Mouse (Mus musculus): ENCODE data around the gene Cit. TPM values are rescaled to one million over a fixed set of nuclear protein-coding genes. Genes with fewer than 3 reads are reported as not detected.

Gene Cit
- polyA plus RNA-seq, 1 experiment from 2014 or later, result 26.7 TPM

DNA sequence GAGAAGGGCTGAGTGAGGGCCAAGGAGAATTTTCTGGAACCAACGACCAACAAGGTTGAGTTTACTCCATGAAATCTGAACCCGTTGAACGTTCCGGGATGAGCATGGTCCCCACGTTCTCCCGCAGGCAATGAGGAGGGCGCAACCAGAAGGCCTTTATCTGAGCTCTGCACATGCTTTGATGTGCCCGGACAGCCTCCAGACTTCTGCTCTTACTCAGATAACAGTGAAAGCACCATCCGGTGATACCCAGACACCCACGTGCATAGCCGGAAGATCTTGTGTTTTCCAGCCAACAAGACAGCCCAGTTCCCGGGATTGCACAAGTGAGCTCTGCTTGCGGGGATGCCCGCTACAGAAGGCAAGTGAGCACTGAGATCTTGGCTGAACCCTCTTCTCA, 181.5 kb downstream of the Cit start:
- WGBS, result 90% methylated on average over 14 of the region's 14 CpGs
- H3K27me3 ChIP-seq (ENCODE audit: control insufficient read depth, insufficient read depth, low read length), result no peaks in the 10 kb centered on the region
- no peak for ATAC-seq (ENCODE audit: insufficient read depth, low FRiP score, low TSS enrichment)
- no peaks in the 10 kb centered on the region for H3K36me3 ChIP-seq (ENCODE audit: control insufficient read depth, insufficient read depth, low read length)
- no peak overlapping the region for H3K27ac ChIP-seq (ENCODE audit: low read depth, low read length)
- H3K9ac ChIP-seq (ENCODE audit: low read length), result no peak overlapping the region; the same call in 1 of the 2 replicates
- peaks cover 7% of the 10 kb centered on the region; the same call in 1 of the 2 replicates for H3K4me1 ChIP-seq (ENCODE audit: control insufficient read depth, insufficient read depth, low read length)
- H3K9me3 ChIP-seq (ENCODE audit: control insufficient read depth, low read length), result no peaks in the 10 kb centered on the region
- DNase-seq (ENCODE audit: low spot score), result no peak
- no peak overlapping the region for H3K4me2 ChIP-seq (ENCODE audit: low read depth)
- H3K4me3 ChIP-seq (ENCODE audit: low read depth, low read length), result no peak overlapping the region

DNA sequence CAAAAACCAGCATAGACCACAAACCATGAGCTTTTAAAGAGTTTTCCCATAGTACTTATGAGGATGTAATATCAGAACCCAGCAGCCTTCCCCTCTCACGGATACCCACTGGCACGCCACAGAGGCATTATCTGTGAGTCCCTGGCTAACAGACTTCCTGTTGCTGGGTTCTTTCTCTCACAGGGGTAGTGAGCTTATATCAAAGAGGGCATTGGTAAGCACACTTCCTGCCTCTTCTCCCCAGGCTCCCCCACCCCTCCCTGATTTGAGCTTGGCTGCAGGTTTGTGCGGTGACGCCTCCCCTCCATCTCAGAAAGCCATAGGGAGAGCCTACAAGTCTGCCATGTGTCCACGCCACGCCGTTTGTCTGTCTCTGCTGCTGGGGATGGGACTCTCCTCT, 184.0 kb downstream of the Cit start:
- DNase-seq (ENCODE audit: low spot score), result no peak
- WGBS, result 77% methylated on average over 7 of the region's 7 CpGs
- Histone ChIP-seq H3K36me3 (ENCODE audit: control insufficient read depth, insufficient read depth, low read length) (no peaks in the 10 kb centered on the region), H3K4me2 (ENCODE audit: low read depth) (no peak overlapping the region), H3K9me3 (ENCODE audit: control insufficient read depth, low read length) (no peaks in the 10 kb centered on the region), H3K27me3 (ENCODE audit: control insufficient read depth, insufficient read depth, low read length) (no peaks in the 10 kb centered on the region), H3K4me3 (ENCODE audit: low read depth, low read length) (no peak overlapping the region), H3K27ac (ENCODE audit: low read depth, low read length) (no peak overlapping the region), H3K4me1 (ENCODE audit: control insufficient read depth, insufficient read depth, low read length) (no peaks in the 10 kb centered on the region), H3K9ac (ENCODE audit: low read length) (no peak overlapping the region)
- no peak for ATAC-seq (ENCODE audit: insufficient read depth, low FRiP score, low TSS enrichment)

DNA sequence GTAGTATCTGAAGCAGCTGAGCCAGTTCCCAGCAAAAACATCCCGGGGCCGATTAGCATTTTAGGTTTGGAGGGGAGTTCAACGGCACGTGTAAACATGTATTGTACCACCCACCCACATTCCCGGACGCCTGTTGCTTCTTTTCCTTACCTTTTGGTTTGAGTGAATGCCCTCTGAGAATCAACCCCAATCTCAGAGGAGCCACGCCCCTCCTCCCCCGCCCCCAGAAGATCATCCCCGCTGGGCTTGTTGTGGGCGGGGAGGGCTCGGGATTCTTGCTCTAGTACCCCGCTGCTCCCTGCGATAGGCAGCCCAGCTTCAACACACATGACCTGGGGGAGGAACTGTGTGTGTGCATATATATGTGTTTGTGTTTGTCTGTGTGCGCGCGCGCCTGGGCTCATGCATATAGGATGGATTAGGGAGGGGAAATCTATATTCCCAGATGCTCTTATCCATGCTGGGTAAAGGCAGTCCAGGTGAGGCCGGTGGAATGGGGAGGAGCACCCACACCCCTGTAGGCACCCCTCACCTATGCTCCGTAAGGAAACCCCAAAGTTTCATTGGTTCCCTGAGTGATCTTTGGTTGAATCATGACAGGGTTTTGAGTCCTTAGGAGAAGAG, 185.6 kb downstream of the Cit start:
- no peaks in the 10 kb centered on the region for H3K9me3 ChIP-seq (ENCODE audit: control insufficient read depth, low read length)
- no peak overlapping the region for H3K4me3 ChIP-seq (ENCODE audit: low read depth, low read length)
- peak overlapping the region; percentile 32 for H3K4me2 ChIP-seq (ENCODE audit: low read depth)
- no peaks in the 10 kb centered on the region for H3K36me3 ChIP-seq (ENCODE audit: control insufficient read depth, insufficient read depth, low read length)
- ATAC-seq (ENCODE audit: insufficient read depth, low FRiP score, low TSS enrichment), result no peak
- H3K4me1 ChIP-seq (ENCODE audit: control insufficient read depth, insufficient read depth, low read length), result no peaks in the 10 kb centered on the region
- no peak overlapping the region for H3K9ac ChIP-seq (ENCODE audit: low read length)
- H3K27me3 ChIP-seq (ENCODE audit: control insufficient read depth, insufficient read depth, low read length), result no peaks in the 10 kb centered on the region
- DNase-seq (ENCODE audit: low spot score), result no peak
- WGBS, result 6% methylated on average over 19 of the region's 19 CpGs
- no peak overlapping the region for H3K27ac ChIP-seq (ENCODE audit: low read depth, low read length)

DNA sequence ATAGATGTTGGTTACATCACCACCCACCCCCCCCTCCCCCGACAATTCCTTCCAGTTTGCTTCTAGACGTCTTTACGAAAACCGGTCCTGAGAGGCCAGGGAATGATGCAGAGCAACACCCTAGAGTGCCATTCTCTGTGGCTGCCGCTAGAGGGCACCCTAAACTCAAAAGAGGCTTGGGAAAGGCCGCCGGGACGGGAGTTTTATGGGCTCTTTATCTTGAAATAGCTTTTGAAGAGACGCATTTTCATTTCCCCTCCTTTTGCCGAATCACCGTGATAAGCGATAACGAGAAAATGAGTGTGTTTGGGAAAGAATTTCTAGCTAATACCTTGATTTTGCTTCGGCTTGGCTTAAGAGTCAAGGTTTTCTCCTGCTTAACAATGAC, 186.1 kb downstream of the Cit start:
- H3K9ac ChIP-seq (ENCODE audit: low read length), result no peak overlapping the region
- no peak for ATAC-seq (ENCODE audit: insufficient read depth, low FRiP score, low TSS enrichment)
- no peak overlapping the region for H3K4me3 ChIP-seq (ENCODE audit: low read depth, low read length)
- no peaks in the 10 kb centered on the region for H3K36me3 ChIP-seq (ENCODE audit: control insufficient read depth, insufficient read depth, low read length)
- no peak overlapping the region for H3K27ac ChIP-seq (ENCODE audit: low read depth, low read length)
- no peaks in the 10 kb centered on the region for H3K9me3 ChIP-seq (ENCODE audit: control insufficient read depth, low read length)
- no peaks in the 10 kb centered on the region for H3K27me3 ChIP-seq (ENCODE audit: control insufficient read depth, insufficient read depth, low read length)
- H3K4me2 ChIP-seq (ENCODE audit: low read depth), result no peak overlapping the region
- no peaks in the 10 kb centered on the region for H3K4me1 ChIP-seq (ENCODE audit: control insufficient read depth, insufficient read depth, low read length)
- peak; percentile 79 for DNase-seq (ENCODE audit: low spot score)
- 3% methylated on average over 14 of the region's 14 CpGs for WGBS

DNA sequence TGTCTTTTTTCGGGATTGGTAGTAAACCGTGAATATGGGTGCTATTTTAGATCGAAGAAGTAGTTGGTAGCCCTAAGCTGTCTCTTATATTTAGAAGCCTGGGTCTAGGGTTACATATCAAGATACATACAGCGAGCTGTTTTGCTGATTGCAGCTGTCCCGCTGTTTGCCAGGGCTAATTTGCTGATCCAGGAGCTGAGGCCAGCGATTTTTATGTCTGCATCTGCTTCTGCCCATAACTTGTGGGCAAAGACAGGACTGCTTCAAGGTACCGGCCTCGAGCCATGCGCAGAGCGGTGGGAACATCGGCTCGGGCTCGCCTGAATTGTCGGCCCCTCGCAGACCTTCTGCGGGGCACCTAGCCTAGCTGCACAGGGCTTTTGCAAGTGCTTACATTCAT, 191.4 kb downstream of the Cit start:
- H3K4me1 ChIP-seq (ENCODE audit: control insufficient read depth, insufficient read depth, low read length), result no peaks in the 10 kb centered on the region
- ATAC-seq (ENCODE audit: insufficient read depth, low FRiP score, low TSS enrichment) (no peak), DNase-seq (ENCODE audit: low spot score) (no peak)
- H3K27me3 ChIP-seq (ENCODE audit: control insufficient read depth, insufficient read depth, low read length), result no peaks in the 10 kb centered on the region
- no peak overlapping the region for H3K9ac ChIP-seq (ENCODE audit: low read length)
- no peaks in the 10 kb centered on the region for H3K36me3 ChIP-seq (ENCODE audit: control insufficient read depth, insufficient read depth, low read length)
- H3K9me3 ChIP-seq (ENCODE audit: control insufficient read depth, low read length), result no peaks in the 10 kb centered on the region
- H3K4me2 ChIP-seq (ENCODE audit: low read depth), result no peak overlapping the region
- 58% methylated on average over 16 of the region's 16 CpGs for WGBS
- H3K27ac ChIP-seq (ENCODE audit: low read depth, low read length), result no peak overlapping the region
- no peak overlapping the region for H3K4me3 ChIP-seq (ENCODE audit: low read depth, low read length)

DNA sequence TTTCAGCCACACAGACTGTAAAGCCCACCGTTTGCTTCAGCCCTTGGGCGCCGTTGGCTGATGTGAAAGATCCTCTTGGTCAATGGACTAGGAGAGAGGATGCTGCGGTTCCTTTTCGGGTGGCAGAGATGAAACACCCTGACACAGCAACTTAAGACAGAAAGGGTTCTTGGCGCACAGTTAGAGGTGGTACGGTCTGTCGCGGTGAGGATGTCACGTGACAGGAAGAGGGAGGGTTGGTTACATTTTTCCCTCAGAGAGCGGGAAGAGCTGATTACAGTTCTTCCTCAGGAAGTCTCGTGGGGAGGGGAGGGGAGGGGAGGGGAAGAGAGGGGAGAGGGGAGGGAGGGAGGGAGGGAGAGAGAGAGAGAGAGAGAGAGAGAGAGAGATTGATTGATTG, 192.7 kb downstream of the Cit start:
- WGBS, result 57% methylated on average over 12 of the region's 12 CpGs
- ATAC-seq (ENCODE audit: insufficient read depth, low FRiP score, low TSS enrichment) (no peak), DNase-seq (ENCODE audit: low spot score) (no peak)
- H3K36me3 ChIP-seq (ENCODE audit: control insufficient read depth, insufficient read depth, low read length), result no peaks in the 10 kb centered on the region
- H3K27ac ChIP-seq (ENCODE audit: low read depth, low read length), result no peak overlapping the region
- no peak overlapping the region for H3K4me3 ChIP-seq (ENCODE audit: low read depth, low read length)
- H3K4me2 ChIP-seq (ENCODE audit: low read depth), result no peak overlapping the region
- H3K4me1 ChIP-seq (ENCODE audit: control insufficient read depth, insufficient read depth, low read length), result no peaks in the 10 kb centered on the region
- H3K9ac ChIP-seq (ENCODE audit: low read length), result no peak overlapping the region
- no peaks in the 10 kb centered on the region for H3K27me3 ChIP-seq (ENCODE audit: control insufficient read depth, insufficient read depth, low read length)
- no peaks in the 10 kb centered on the region for H3K9me3 ChIP-seq (ENCODE audit: control insufficient read depth, low read length)

DNA sequence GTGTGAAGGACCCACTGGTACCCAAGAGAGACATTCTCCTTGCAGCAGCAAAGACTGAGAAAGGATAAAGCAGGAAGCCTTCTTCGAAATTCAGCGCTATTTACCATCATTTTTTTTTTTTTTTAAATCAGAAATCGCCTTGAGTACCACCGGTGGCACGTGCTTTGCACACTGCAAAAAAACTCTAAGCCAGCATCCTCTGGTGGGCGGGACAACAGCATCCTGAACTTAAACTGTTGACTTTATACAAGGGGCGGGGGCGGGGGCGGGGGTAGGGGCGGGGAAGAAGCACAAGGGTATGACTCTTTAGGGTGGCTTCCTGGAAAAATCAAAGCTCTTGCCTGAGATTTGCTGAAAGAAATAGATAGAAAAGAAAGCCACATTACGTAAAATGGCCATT, 194.6 kb downstream of the Cit start:
- Histone ChIP-seq H3K9me3 (ENCODE audit: control insufficient read depth, low read length) (no peaks in the 10 kb centered on the region), H3K36me3 (ENCODE audit: control insufficient read depth, insufficient read depth, low read length) (no peaks in the 10 kb centered on the region), H3K27ac (ENCODE audit: low read depth, low read length) (no peak overlapping the region), H3K4me2 (ENCODE audit: low read depth) (no peak overlapping the region), H3K9ac (ENCODE audit: low read length) (no peak overlapping the region), H3K4me3 (ENCODE audit: low read depth, low read length) (no peak overlapping the region), H3K27me3 (ENCODE audit: control insufficient read depth, insufficient read depth, low read length) (no peaks in the 10 kb centered on the region), H3K4me1 (ENCODE audit: control insufficient read depth, insufficient read depth, low read length) (no peaks in the 10 kb centered on the region)
- DNase-seq (ENCODE audit: low spot score) (no peak), ATAC-seq (ENCODE audit: insufficient read depth, low FRiP score, low TSS enrichment) (no peak)
- 26% methylated on average over 11 of the region's 11 CpGs for WGBS

DNA sequence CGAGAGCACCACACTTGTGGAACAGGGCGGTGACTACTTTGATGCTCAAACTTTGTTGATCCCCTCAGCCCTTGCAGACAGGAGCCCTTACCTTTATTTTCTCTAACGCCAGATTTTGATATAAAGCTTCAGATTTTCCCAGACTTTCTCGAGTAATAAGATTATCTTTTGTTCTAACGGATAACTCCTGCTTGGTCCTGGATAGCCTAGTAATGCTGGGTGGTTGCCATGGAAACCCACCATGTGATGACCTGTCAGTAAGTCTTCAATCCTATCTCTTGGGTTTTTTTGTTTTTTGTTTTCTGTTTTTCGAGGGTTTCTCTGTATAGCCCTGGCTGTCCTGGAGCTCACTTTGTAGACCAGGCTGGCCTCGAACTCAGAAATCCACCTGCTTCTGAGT, 197.2 kb downstream of the Cit start:
- Histone ChIP-seq H3K27ac (ENCODE audit: low read depth, low read length) (no peak overlapping the region), H3K4me1 (ENCODE audit: control insufficient read depth, insufficient read depth, low read length) (no peaks in the 10 kb centered on the region), H3K4me3 (ENCODE audit: low read depth, low read length) (no peak overlapping the region), H3K36me3 (ENCODE audit: control insufficient read depth, insufficient read depth, low read length) (no peaks in the 10 kb centered on the region), H3K4me2 (ENCODE audit: low read depth) (no peak overlapping the region), H3K9me3 (ENCODE audit: control insufficient read depth, low read length) (no peaks in the 10 kb centered on the region), H3K27me3 (ENCODE audit: control insufficient read depth, insufficient read depth, low read length) (no peaks in the 10 kb centered on the region), H3K9ac (ENCODE audit: low read length) (no peak overlapping the region)
- DNase-seq (ENCODE audit: low spot score) (no peak), ATAC-seq (ENCODE audit: insufficient read depth, low FRiP score, low TSS enrichment) (no peak)
- 76% methylated on average over 7 of the region's 7 CpGs for WGBS

DNA sequence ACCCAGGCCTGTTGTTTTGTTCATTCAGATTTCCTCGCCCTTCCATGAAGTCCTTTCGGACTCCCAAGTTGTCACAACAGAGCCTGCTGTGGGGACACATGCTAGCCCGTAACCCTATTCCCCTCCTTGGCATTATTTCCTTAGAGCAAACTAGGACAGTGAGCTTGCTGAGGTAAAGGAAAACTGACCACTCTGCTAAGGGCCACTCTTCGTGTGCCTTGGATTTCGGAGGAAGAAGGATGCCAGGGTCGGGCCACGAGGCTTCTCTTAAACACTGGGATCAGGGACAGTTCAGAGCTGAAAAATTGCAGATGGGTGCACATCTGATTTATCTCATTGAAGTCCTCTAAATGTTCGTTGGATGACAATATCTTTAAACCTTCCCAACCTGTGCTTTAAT, 200.5 kb downstream of the Cit start:
- Histone ChIP-seq H3K27ac (ENCODE audit: low read depth, low read length) (no peak overlapping the region), H3K27me3 (ENCODE audit: control insufficient read depth, insufficient read depth, low read length) (no peaks in the 10 kb centered on the region), H3K4me1 (ENCODE audit: control insufficient read depth, insufficient read depth, low read length) (no peaks in the 10 kb centered on the region), H3K4me2 (ENCODE audit: low read depth) (no peak overlapping the region), H3K9me3 (ENCODE audit: control insufficient read depth, low read length) (no peaks in the 10 kb centered on the region), H3K9ac (ENCODE audit: low read length) (no peak overlapping the region), H3K4me3 (ENCODE audit: low read depth, low read length) (no peak overlapping the region), H3K36me3 (ENCODE audit: control insufficient read depth, insufficient read depth, low read length) (no peaks in the 10 kb centered on the region)
- ATAC-seq (ENCODE audit: insufficient read depth, low FRiP score, low TSS enrichment) (no peak), DNase-seq (ENCODE audit: low spot score) (no peak)
- WGBS, result 87% methylated on average over 8 of the region's 8 CpGs
